Mouse (Mus musculus) cerebellum, postnatal 4 days (tissue): ENCODE measurements at regions not wholly inside any gene's neighbourhood (a gene's known extent, or its start where the extent isn't known, plus 50 kb on each side); places are given as distances from the start of the nearest gene placed in this dataset.

Experiments used
- DNase-seq, 2 experiments: peaks; one replicate each; pipeline ENCODE4 v3.0.0; 2022; ENCODE audit warnings: low spot score in 2 of 2, mixed read lengths in 1 of 2

- DNase-seq: no peak
Measured at GRCm38 (mm10) chr16:80196302-80196701, 1004.2 kb upstream of the Ncam2 start.

- DNase-seq: no peak
Measured at GRCm38 (mm10) chr16:80202811-80203210, 997.7 kb upstream of the Ncam2 start.

- no peak for DNase-seq
Measured at GRCm38 (mm10) chr16:80212769-80213168, 987.7 kb upstream of the Ncam2 start.

- DNase-seq: no peak
Measured at GRCm38 (mm10) chr16:80255441-80255840, 945.1 kb upstream of the Ncam2 start.

GRCm38 (mm10) chr16:80266151-80266617 is 934.3 kb upstream of the Ncam2 start:
- peak in 1 of 2 experiments; percentile 45 for DNase-seq

GRCm38 (mm10) chr16:80272291-80273123 is 928.0 kb upstream of the Ncam2 start:
- no peak for DNase-seq
